Mouse (Mus musculus): ENCODE results near the gene Cop1.

The Cop1 gene

GRCm38 (mm10) chr1:159290859-159291258 lies 58.7 kb downstream of the Cop1 start:
- no peak for DNase-seq

- DNase-seq = no peak
These were observed 69.4 kb downstream of the Cop1 start for GRCm38 (mm10) chr1:159301418-159302082.

GRCm38 (mm10) chr1:159313625-159314024 lies 81.5 kb downstream of the Cop1 start:
- DNase-seq = no peak

GRCm38 (mm10) chr1:159322586-159322985 lies 90.5 kb downstream of the Cop1 start:
- DNase-seq = no peak

GRCm38 (mm10) chr1:159331008-159331407 lies 98.9 kb downstream of the Cop1 start:
- no peak for DNase-seq

GRCm38 (mm10) chr1:159334157-159334556 lies 102.0 kb downstream of the Cop1 start:
- DNase-seq = no peak

GRCm38 (mm10) chr1:159342355-159342754 lies 110.2 kb downstream of the Cop1 start:
- DNase-seq = no peak

- peak; percentile 92 for DNase-seq
These were observed 123.0 kb downstream of the Cop1 start for GRCm38 (mm10) chr1:159355027-159355570.

- DNase-seq = no peak
These were observed 126.6 kb downstream of the Cop1 start for GRCm38 (mm10) chr1:159358713-159359112.

- peak; percentile 56 for DNase-seq
These were observed 139.8 kb downstream of the Cop1 start for GRCm38 (mm10) chr1:159371881-159372390.

GRCm38 (mm10) chr1:159382218-159382617 lies 150.1 kb downstream of the Cop1 start:
- peak; percentile 11 for DNase-seq

GRCm38 (mm10) chr1:159382916-159383315 lies 150.8 kb downstream of the Cop1 start:
- DNase-seq = peak; percentile 31

GRCm38 (mm10) chr1:159386458-159386857 lies 154.3 kb downstream of the Cop1 start:
- peak; percentile 69 for DNase-seq

GRCm38 (mm10) chr1:159388565-159389024 lies 156.5 kb downstream of the Cop1 start:
- peak; percentile 41 for DNase-seq

- DNase-seq = peak; percentile 92
These were observed 157.9 kb downstream of the Cop1 start for GRCm38 (mm10) chr1:159390049-159390448.

- no peak for DNase-seq
These were observed 160.5 kb downstream of the Cop1 start for GRCm38 (mm10) chr1:159392667-159393066.

GRCm38 (mm10) chr1:159393070-159393699 lies 161.1 kb downstream of the Cop1 start:
- peak; percentile 97 for DNase-seq

GRCm38 (mm10) chr1:159393931-159394330 lies 161.8 kb downstream of the Cop1 start:
- DNase-seq = no peak

GRCm38 (mm10) chr1:159396515-159396914 lies 164.4 kb downstream of the Cop1 start:
- DNase-seq = peak; percentile 91
